Mouse (Mus musculus): ENCODE results near the gene Gm8994. TPM values are rescaled to one million over a fixed set of nuclear protein-coding genes. Genes with fewer than 3 reads are reported as not detected.

Gm8994 gene
- polyA plus RNA-seq, 1 experiment from 2014 or later = not detected

- Histone ChIP-seq H3K4me1 (replicated peaks) (no peaks in the 10 kb centered on the region; the same call in 1 of the 2 replicates), H3K4me3 (no peak overlapping the region), H3K27me3 (no peaks in the 10 kb centered on the region), H3K4me2 (no peak overlapping the region), H3K36me3 (no peaks in the 10 kb centered on the region), H3K9me3 (no peaks in the 10 kb centered on the region), H3K27ac (replicated peaks) (no peak overlapping the region), H3K9ac (no peak overlapping the region)
- 60% methylated on average over 4 of the region's 4 CpGs for WGBS
- no peak for ATAC-seq (ENCODE audit: low FRiP score, low read depth)
Measured at GRCm38 (mm10) chr6:136364008-136364407, 36.7 kb downstream of the Gm8994 start.

GRCm38 (mm10) chr6:136364430-136365098 is 37.2 kb downstream of the Gm8994 start:
- 78% methylated on average over 12 of the region's 12 CpGs for WGBS
- no peak overlapping the region for H3K4me3 ChIP-seq
- no peak overlapping the region for H3K27ac ChIP-seq (replicated peaks)
- no peak overlapping the region for H3K4me2 ChIP-seq
- no peaks in the 10 kb centered on the region; the same call in 1 of the 2 replicates for H3K4me1 ChIP-seq (replicated peaks)
- no peaks in the 10 kb centered on the region for H3K27me3 ChIP-seq
- H3K9ac ChIP-seq = no peak overlapping the region
- H3K9me3 ChIP-seq = no peaks in the 10 kb centered on the region
- no peaks in the 10 kb centered on the region for H3K36me3 ChIP-seq
- ATAC-seq (ENCODE audit: low FRiP score, low read depth) = no peak

GRCm38 (mm10) chr6:136376097-136376496 is 48.8 kb downstream of the Gm8994 start:
- Histone ChIP-seq H3K4me2 (no peak overlapping the region), H3K9ac (no peak overlapping the region), H3K4me1 (replicated peaks) (no peaks in the 10 kb centered on the region), H3K27me3 (no peaks in the 10 kb centered on the region), H3K27ac (replicated peaks) (no peak overlapping the region), H3K4me3 (no peak overlapping the region), H3K36me3 (no peaks in the 10 kb centered on the region), H3K9me3 (no peaks in the 10 kb centered on the region)
- ATAC-seq (ENCODE audit: low FRiP score, low read depth) = no peak

Other genes with a start within 250 kb of the Gm8994 start
- gene Grin2b, start 154.0 kb upstream of the Gm8994 start, polyA plus RNA-seq (2015; fragmentation: Nextera tagmentation; extraction: Ambion mirVana) = 51.0 and 62.4 TPM in 2 replicates
- gene E330021D16Rik, start 88.0 kb downstream of the Gm8994 start, polyA plus RNA-seq (2015; fragmentation: Nextera tagmentation; extraction: Ambion mirVana) = not detected in 2 replicates
- gene Atf7ip, start 178.6 kb downstream of the Gm8994 start, polyA plus RNA-seq (2015; fragmentation: Nextera tagmentation; extraction: Ambion mirVana) = 36.1 and 43.7 TPM in 2 replicates

Measured in hindbrain, embryonic 15.5 days (tissue).